Mouse (Mus musculus) lung, embryonic 14.5 days (tissue): ENCODE measurements around the gene Olfr243. TPM values are rescaled to one million over a fixed set of nuclear protein-coding genes. Genes with fewer than 3 reads are reported as not detected.
"Not testable (repeated sequence)": the region's sequence is repeated elsewhere in the genome, so short reads cannot be mapped to it uniquely, and the experiment has no call there.

ENCODE experiments used
- ATAC-seq: fragments of 200-750 bp; cut with Nextera tagmentation; 2 replicates; pipeline ENCODE4 v1.8.0; 2017; ENCODE audit warnings: mild to moderate bottlenecking, moderate TSS enrichment, moderate library complexity; ENCODE audit not compliant: insufficient read depth
- DNase-seq: peaks from one replicate; pipeline ENCODE4 v3.0.0-alpha.2; 2015
- H3K27ac ChIP-seq: fragments of 300-500 bp; sonication (generic); 2 replicates; pipeline ENCODE4 v1.5.1; 2014; ENCODE audit warnings: low read depth, mild to moderate bottlenecking, moderate library complexity
- H3K27me3 ChIP-seq: fragments of 300-500 bp; sonication (generic); 2 replicates; pipeline ENCODE4 v1.6.1; 2014; ENCODE audit warnings: low read length, control low read depth; ENCODE audit not compliant: insufficient read depth
- H3K36me3 ChIP-seq: fragments of 300-500 bp; sonication (generic); 2 replicates; pipeline ENCODE4 v1.6.1; 2014; ENCODE audit warnings: control low read depth; ENCODE audit not compliant: insufficient read depth
- H3K4me1 ChIP-seq: fragments of 300-500 bp; sonication (generic); 2 replicates; pipeline ENCODE4 v1.6.1; 2014; ENCODE audit warnings: antibody characterized with exemption, control low read depth; ENCODE audit not compliant: insufficient read depth
- H3K4me2 ChIP-seq: fragments of 300-500 bp; sonication (generic); 2 replicates; pipeline ENCODE4 v1.6.1; 2014; ENCODE audit warnings: mild to moderate bottlenecking
- H3K4me3 ChIP-seq: fragments of 300-500 bp; sonication (generic); 2 replicates; pipeline ENCODE4 v1.5.1; 2014; ENCODE audit warnings: low read depth, low read length
- H3K9ac ChIP-seq: fragments of 300-500 bp; sonication (generic); 2 replicates; pipeline ENCODE4 v1.6.1; 2014
- H3K9me3 ChIP-seq: fragments of 300-500 bp; sonication (generic); 2 replicates; pipeline ENCODE4 v1.6.1; 2016; ENCODE audit warnings: low read depth, low read length, control low read depth
- CTCF ChIP-seq: IDR thresholded peaks from 2 replicates; pipeline ENCODE4 v1.5.1; 2016; ENCODE audit warnings: antibody characterized with exemption, low read depth
- WGBS: fragments of 180-500 bp; shearing (Covaris S2); extraction: QIAGEN DNeasy Blood & Tissue Kit; methylation state at CpG from one replicate; pipeline ENCODE4 v1.1.7; 2014; 5-methylcytosine and 5-hydroxymethylcytosine counted together
- polyA plus RNA-seq: library from polyadenylated mRNA; unstranded; fragments of >200 nt; fragmentation: Nextera tagmentation; extraction: Ambion mirVana; gene quantifications from 2 replicates; pipeline ENCODE4 v1.2.1, GENCODE M21; 2014

The Olfr243 gene
- polyA plus RNA-seq, 1 experiment from 2014 or later, result not detected

DNA sequence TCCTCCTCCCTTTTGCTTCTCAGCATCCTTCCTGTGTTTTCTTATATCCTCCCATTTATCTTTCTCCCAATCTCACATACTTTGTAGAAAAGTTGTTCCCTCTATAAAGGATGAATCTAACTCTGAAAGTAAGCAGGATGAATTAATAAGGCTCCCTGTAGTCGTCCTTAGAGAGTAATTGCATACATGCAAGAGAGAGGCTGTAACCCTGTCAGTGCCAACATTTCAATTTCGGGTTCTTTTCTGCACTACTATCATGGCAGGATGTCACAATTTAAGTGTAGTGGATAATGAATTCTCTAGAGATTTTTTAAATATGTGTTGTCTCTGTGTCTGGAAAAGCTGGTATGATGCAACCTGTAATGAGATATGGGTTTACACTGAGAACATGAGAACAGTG is 42.8 kb downstream of the Olfr243 start, which contains the start of gene Olfr630:
Gene Olfr630, minus strand, starts transcription at position 101 of the 400 bp plus-strand sequence.
- no peaks in the 10 kb centered on the region for H3K27me3 ChIP-seq
- H3K4me2 ChIP-seq, result no peak within 1 kb of the TSS
- DNase-seq (no peak), ATAC-seq (no peak)
- H3K36me3 ChIP-seq, result no peaks in the 10 kb centered on the region
- TF ChIP-seq CTCF, result no peak
- WGBS, result 35% methylated on average over 2 of the region's 2 CpGs
- no peaks in the 10 kb centered on the region for H3K4me1 ChIP-seq
- no peak within 1 kb of the TSS for H3K9ac ChIP-seq
- H3K4me3 ChIP-seq, result no peak within 1 kb of the TSS
- no peak within 1 kb of the TSS for H3K27ac ChIP-seq
- no peaks in the 10 kb centered on the region for H3K9me3 ChIP-seq

DNA sequence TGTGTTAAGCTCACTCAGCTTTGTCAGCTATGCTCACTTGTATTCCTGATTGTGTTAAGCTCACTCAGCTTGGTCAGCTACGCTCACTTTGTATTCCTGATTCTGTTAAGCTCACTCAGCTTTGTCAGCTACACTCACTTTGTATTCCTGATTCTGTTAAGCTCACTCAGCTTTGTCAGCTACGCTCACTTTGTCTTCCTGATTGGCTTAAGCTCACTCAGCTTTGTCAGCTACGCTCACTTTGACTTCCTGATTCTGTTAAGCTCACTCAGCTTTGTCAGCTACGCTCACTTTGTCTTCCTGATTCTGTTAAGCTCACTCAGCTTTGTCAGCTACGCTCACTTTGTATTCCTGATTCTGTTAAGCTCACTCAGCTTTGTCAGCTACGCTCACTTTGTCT is 47.7 kb downstream of the Olfr243 start:
- not testable (repeated sequence) for H3K4me1 ChIP-seq, H3K9ac ChIP-seq, DNase-seq, H3K9me3 ChIP-seq, H3K4me3 ChIP-seq, ATAC-seq, H3K36me3 ChIP-seq, H3K27me3 ChIP-seq, H3K27ac ChIP-seq, H3K4me2 ChIP-seq
- WGBS, result 70% methylated on average over 6 of the region's 6 CpGs

DNA sequence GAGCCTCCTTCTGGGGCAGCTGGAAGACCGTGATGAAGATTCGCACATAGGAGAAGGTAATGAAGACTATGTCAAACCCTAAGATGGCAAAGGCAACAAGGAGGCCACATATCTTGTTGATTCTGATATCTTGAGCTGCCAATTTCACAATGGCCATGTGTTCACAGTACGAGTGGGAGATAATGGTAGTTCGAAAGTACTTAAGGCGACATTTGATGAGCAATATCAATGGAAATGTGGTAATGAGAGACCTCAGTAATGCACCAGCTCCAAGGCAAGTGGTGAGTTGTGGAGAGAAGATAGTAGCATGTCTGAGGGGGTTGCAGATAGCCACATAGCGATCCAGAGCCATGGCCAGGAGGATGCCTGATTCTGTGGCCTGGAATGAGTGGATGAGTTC is 53.2 kb downstream of the Olfr243 start:
- H3K27me3 ChIP-seq, H3K4me2 ChIP-seq, H3K4me3 ChIP-seq, ATAC-seq, H3K27ac ChIP-seq, DNase-seq, H3K4me1 ChIP-seq, H3K9ac ChIP-seq, H3K36me3 ChIP-seq, H3K9me3 ChIP-seq: not testable (repeated sequence)
- 81% methylated on average over 6 of the region's 6 CpGs for WGBS

Other genes with a start within 250 kb of the Olfr243 start
- not detected in 2 replicates for gene Olfr608, start 244.8 kb upstream of the Olfr243 start, polyA plus RNA-seq
- not detected in 2 replicates for gene Olfr609, start 216.6 kb upstream of the Olfr243 start, polyA plus RNA-seq
- gene Olfr610, start 202.5 kb upstream of the Olfr243 start, polyA plus RNA-seq, result not detected in 2 replicates
- gene Olfr611, start 193.8 kb upstream of the Olfr243 start, polyA plus RNA-seq, result not detected in 2 replicates
- not detected in 2 replicates for gene Olfr612, start 172.0 kb upstream of the Olfr243 start, polyA plus RNA-seq
- not detected in 2 replicates for gene Olfr613, start 166.6 kb upstream of the Olfr243 start, polyA plus RNA-seq
- not detected in 2 replicates for gene Olfr615, start 158.6 kb upstream of the Olfr243 start, polyA plus RNA-seq
- gene Olfr616, start 145.5 kb upstream of the Olfr243 start, polyA plus RNA-seq, result not detected in 2 replicates
- gene Olfr617, start 141.6 kb upstream of the Olfr243 start, polyA plus RNA-seq, result not detected in 2 replicates
- gene Olfr618, start 124.6 kb upstream of the Olfr243 start, polyA plus RNA-seq, result not detected in 2 replicates
- not detected in 2 replicates for gene Olfr619, start 114.1 kb upstream of the Olfr243 start, polyA plus RNA-seq
- gene Olfr620, start 102.1 kb upstream of the Olfr243 start, polyA plus RNA-seq, result not detected in 2 replicates
- not detected in 2 replicates for gene Olfr622, start 72.0 kb upstream of the Olfr243 start, polyA plus RNA-seq
- gene Olfr623, start 51.0 kb upstream of the Olfr243 start, polyA plus RNA-seq, result not detected in 2 replicates
- 0.03 TPM in 1 of 2 replicates, not detected in the other for gene Olfr624, start 43.5 kb upstream of the Olfr243 start, polyA plus RNA-seq
- gene Olfr625-ps1, start 32.0 kb upstream of the Olfr243 start, polyA plus RNA-seq, result not detected in 2 replicates
- not detected in 2 replicates for gene Olfr628, start 15.7 kb downstream of the Olfr243 start, polyA plus RNA-seq
- not detected in 2 replicates for gene Olfr629, start 30.3 kb downstream of the Olfr243 start, polyA plus RNA-seq
- not detected in 2 replicates for gene Olfr630, start 42.7 kb downstream of the Olfr243 start, polyA plus RNA-seq
- not detected in 2 replicates for gene Olfr69, start 56.9 kb downstream of the Olfr243 start, polyA plus RNA-seq
- gene Olfr68, start 65.0 kb downstream of the Olfr243 start, polyA plus RNA-seq, result not detected in 2 replicates
- gene Olfr67, start 77.2 kb downstream of the Olfr243 start, polyA plus RNA-seq, result not detected in 2 replicates
- 3,031 and 3,067 TPM in 2 replicates for gene Hbb-bt, start 99.3 kb downstream of the Olfr243 start, polyA plus RNA-seq
- 7,232 and 7,259 TPM in 2 replicates for gene Hbb-bs, start 113.4 kb downstream of the Olfr243 start, polyA plus RNA-seq
- not detected in 2 replicates for gene Hbb-bh2, start 125.8 kb downstream of the Olfr243 start, polyA plus RNA-seq
- 9.2 and 18.0 TPM in 2 replicates for gene Hbb-bh1, start 128.5 kb downstream of the Olfr243 start, polyA plus RNA-seq
- gene Hbb-y, start 138.5 kb downstream of the Olfr243 start, polyA plus RNA-seq, result 1,485 and 1,968 TPM in 2 replicates
- gene Olfr66, start 171.6 kb downstream of the Olfr243 start, polyA plus RNA-seq, result not detected in 2 replicates
- not detected in 2 replicates for gene Olfr64, start 179.8 kb downstream of the Olfr243 start, polyA plus RNA-seq
- not detected in 2 replicates for gene Olfr65, start 188.8 kb downstream of the Olfr243 start, polyA plus RNA-seq
- not detected in 2 replicates for gene Olfr631, start 214.2 kb downstream of the Olfr243 start, polyA plus RNA-seq
- gene Olfr632, start 219.7 kb downstream of the Olfr243 start, polyA plus RNA-seq, result not detected in 2 replicates
- gene Olfr633, start 229.8 kb downstream of the Olfr243 start, polyA plus RNA-seq, result not detected in 2 replicates